Mouse (Mus musculus) heart, embryonic 11.5 days (tissue): ENCODE data around the gene Cnih3. TPM values are rescaled to one million over a fixed set of nuclear protein-coding genes. Genes with fewer than 3 reads are reported as not detected.
A peak's percentile ranks its signal among the peaks of the same experiment; 100 is the strongest.

Experiments
- ATAC-seq: fragments of 200-750 bp; cut with Nextera tagmentation; replicated peaks from 2 replicates; pipeline ENCODE4 v1.8.0; 2017; ENCODE audit warnings: moderate library complexity; ENCODE audit not compliant: insufficient number of reproducible peaks, low FRiP score, low TSS enrichment
- H3K27ac ChIP-seq: fragments of 300-500 bp; sonication (generic); 2 replicates; pipeline ENCODE4 v1.5.1; 2014; ENCODE audit warnings: mild to moderate bottlenecking, low read depth, low read length
- H3K27me3 ChIP-seq: fragments of 300-500 bp; sonication (generic); 2 replicates; pipeline ENCODE4 v1.6.1; 2014; ENCODE audit warnings: mild to moderate bottlenecking, low read length, mixed read lengths; ENCODE audit not compliant: control insufficient read depth, insufficient read depth
- H3K36me3 ChIP-seq: fragments of 300-500 bp; sonication (generic); 2 replicates; pipeline ENCODE4 v1.6.1; 2014; ENCODE audit warnings: mild to moderate bottlenecking, low read length, moderate library complexity, mixed read lengths; ENCODE audit not compliant: control insufficient read depth, insufficient read depth
- H3K4me1 ChIP-seq: fragments of 300-500 bp; sonication (generic); 2 replicates; pipeline ENCODE4 v1.6.1; 2014; ENCODE audit warnings: low read length; ENCODE audit not compliant: control insufficient read depth, insufficient read depth
- H3K4me2 ChIP-seq: fragments of 300-500 bp; sonication (generic); 2 replicates; pipeline ENCODE4 v1.6.1; 2014; ENCODE audit warnings: mild to moderate bottlenecking, moderate library complexity
- H3K4me3 ChIP-seq: fragments of 300-500 bp; sonication (generic); 2 replicates; pipeline ENCODE4 v1.5.1; 2014; ENCODE audit warnings: low read depth, low read length
- H3K9ac ChIP-seq: fragments of 300-500 bp; sonication (generic); 2 replicates; pipeline ENCODE4 v1.6.1; 2014; ENCODE audit warnings: mild to moderate bottlenecking, low read depth, low read length, moderate library complexity
- H3K9me3 ChIP-seq: fragments of 300-500 bp; sonication (generic); replicated peaks from 2 replicates; pipeline ENCODE4 v1.6.1; 2016; ENCODE audit warnings: low read length; ENCODE audit not compliant: control insufficient read depth
- WGBS: fragments of 180-500 bp; shearing (Covaris S2); extraction: QIAGEN DNeasy Blood & Tissue Kit; methylation state at CpG from one replicate; pipeline ENCODE4 v1.1.7; 2014; ENCODE audit not compliant: insufficient replicate concordance; 5-methylcytosine and 5-hydroxymethylcytosine counted together
- polyA plus RNA-seq: library from polyadenylated mRNA; unstranded; fragments of >200 nt; fragmentation: Nextera tagmentation; extraction: Ambion mirVana; gene quantifications from 2 replicates; pipeline ENCODE4 v1.2.1, GENCODE M21; 2014

The Cnih3 gene
- polyA plus RNA-seq, 1 experiment from 2014 or later = 0.29 TPM

DNA sequence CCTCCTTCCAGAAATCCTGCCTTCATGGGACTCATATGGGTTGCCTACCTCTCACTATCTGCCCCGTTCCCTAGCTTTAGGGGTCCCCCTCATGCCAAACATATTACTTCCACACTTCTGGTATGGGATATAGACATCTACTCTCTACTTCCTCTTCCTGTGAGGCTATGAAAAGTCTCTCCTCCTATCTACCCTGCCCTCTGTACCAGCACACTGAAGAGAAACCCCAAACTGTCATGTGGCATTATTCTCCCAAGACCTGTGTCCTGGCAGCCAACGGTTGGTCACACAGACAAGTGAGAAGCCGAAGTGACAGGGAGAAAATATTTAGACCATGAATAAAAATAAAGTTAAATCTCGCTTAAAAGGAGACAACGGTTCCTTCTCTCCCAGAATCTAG, 92.6 kb downstream of the Cnih3 start:
- no peak overlapping the region for H3K27ac ChIP-seq
- H3K9me3 ChIP-seq = no peaks in the 10 kb centered on the region
- no peak overlapping the region for H3K4me3 ChIP-seq
- no peaks in the 10 kb centered on the region for H3K27me3 ChIP-seq
- no peak for ATAC-seq
- no peak overlapping the region for H3K4me2 ChIP-seq
- H3K9ac ChIP-seq = no peak overlapping the region
- 87% methylated on average over 5 of the region's 5 CpGs for WGBS
- no peaks in the 10 kb centered on the region for H3K36me3 ChIP-seq
- H3K4me1 ChIP-seq = peaks cover 26% of the 10 kb centered on the region

DNA sequence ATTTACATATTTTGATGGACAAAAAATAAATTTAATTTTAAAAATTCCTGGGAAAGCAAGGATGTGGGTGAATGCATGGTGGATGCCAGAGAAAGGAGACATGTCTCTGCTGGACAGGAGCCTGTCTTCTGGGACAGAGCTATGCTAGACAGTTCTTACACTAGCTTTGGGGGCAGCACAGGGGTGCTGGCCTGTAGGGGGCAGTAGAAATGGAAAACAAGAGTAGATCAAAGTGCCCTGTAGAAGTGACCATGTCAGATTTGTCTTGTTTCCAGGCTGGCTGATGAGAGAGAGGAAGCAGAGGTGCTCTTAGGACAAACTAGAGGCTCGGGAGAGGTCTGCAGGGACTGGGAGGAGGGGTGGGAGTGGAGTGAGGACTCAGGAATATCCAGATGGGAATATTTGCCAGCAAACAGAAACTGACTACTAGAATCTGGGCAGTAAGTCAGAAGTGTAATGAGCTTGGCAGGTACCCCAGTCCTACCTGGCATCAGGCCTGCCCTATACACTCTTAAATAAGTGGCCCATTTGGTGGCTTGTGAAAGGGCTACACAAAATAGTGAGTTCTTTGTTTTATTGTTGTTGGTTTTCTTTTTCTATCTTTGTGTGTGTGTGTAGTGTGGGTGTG, 93.3 kb downstream of the Cnih3 start:
- ATAC-seq = no peak
- WGBS = 29% methylated on average over 1 of the region's 1 CpGs
- Histone ChIP-seq H3K27ac (peak overlapping the region; percentile 67), H3K4me2 (no peak overlapping the region), H3K36me3 (no peaks in the 10 kb centered on the region), H3K4me3 (no peak overlapping the region), H3K4me1 (peaks cover 26% of the 10 kb centered on the region), H3K27me3 (no peaks in the 10 kb centered on the region), H3K9ac (no peak overlapping the region), H3K9me3 (no peaks in the 10 kb centered on the region)

DNA sequence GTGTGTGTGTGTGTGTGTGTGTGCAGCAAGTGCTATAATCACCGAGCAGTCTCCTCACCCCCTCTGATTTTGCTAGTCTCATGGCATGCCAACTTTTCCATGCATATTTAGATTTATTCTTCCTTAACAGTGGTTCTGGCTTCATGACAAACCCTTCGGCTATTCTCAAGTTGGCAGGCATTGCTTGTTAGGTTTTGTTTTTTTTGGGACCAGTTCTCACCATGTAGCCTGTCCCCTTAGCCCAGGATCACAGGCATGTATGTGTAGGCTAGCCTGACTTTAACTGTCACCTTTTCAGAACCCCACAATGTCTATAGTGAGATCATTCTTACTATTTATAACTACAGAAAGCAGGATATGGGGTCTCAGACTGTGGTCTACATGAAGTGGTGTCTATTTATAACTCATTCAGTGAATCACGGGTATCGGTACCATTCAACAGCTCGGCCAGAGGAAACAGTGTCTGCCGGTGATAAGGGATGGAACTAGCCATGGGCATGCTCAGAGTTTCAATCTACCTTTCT, 94.2 kb downstream of the Cnih3 start:
- Histone ChIP-seq H3K9me3 (no peaks in the 10 kb centered on the region), H3K27ac (peak overlapping the region; percentile 71), H3K4me3 (no peak overlapping the region), H3K27me3 (no peaks in the 10 kb centered on the region), H3K4me2 (peak overlapping the region; percentile 43; the same call in 1 of the 2 replicates), H3K36me3 (no peaks in the 10 kb centered on the region), H3K4me1 (peaks cover 26% of the 10 kb centered on the region), H3K9ac (no peak overlapping the region)
- WGBS = 23% methylated on average over 6 of the region's 6 CpGs
- ATAC-seq = peak; percentile 74

DNA sequence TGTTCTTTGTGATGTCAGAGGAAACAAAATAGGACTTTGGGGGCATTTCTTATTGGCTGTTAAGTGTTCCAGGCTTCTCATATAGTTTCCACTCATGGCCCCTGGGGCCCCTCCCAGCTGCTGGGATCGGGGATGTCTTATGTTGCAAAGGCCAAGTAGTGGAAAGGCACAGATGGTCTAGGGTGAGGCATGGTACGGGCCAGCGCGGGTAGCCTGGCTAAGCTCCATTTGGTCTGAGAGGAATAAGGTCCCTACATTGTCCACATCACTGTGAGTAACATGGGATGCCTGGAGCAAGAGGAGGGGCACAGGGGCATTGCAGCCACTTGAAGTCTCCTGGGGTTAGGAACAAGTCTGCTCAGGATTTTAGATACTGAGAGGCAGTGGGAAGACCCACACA, 95.1 kb downstream of the Cnih3 start:
- Histone ChIP-seq H3K4me2 (no peak overlapping the region), H3K9ac (no peak overlapping the region), H3K9me3 (no peaks in the 10 kb centered on the region), H3K36me3 (no peaks in the 10 kb centered on the region), H3K4me3 (no peak overlapping the region), H3K27ac (no peak overlapping the region), H3K27me3 (no peaks in the 10 kb centered on the region), H3K4me1 (peaks cover 26% of the 10 kb centered on the region)
- no peak for ATAC-seq
- 76% methylated on average over 4 of the region's 4 CpGs for WGBS

DNA sequence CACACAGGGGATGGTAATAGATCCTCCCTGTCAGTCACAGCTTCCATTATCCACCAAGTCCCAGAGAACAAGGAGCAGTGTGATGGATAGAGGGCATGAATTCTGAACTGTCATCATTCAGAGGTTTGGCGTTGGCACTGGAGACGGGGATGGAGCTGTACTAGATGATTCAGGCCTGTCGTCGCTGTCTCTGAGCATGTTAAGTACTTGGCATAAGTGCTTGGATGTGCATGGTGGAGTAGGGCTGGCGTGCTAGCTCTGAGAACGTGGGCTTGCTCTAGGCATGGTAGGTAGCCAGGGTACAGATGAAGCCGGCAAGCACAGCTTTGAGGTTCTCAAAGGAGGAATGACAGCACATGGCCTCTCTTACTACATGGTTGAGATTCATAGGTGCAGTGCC, 95.6 kb downstream of the Cnih3 start:
- WGBS = 52% methylated on average over 7 of the region's 7 CpGs
- no peak overlapping the region for H3K27ac ChIP-seq

DNA sequence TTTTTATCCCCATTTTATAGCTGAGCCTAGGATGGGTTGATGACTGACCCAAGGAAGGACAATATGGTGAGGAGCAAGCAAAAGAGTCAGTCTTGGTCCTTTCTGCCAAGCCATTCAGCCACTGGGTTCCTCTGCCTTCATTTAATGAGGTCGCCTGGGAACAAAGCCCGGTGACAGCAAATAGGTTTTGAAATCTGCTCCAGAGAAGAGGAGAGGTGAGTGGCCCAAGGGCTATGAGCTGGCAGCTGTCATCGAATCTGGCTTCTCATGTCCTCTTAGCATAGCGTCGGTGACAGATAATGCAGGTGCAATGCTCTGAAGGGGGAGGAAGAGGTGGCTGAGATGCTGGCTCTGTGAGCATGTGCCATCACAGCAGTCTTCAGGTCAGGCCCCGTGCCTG, 100.7 kb downstream of the Cnih3 start:
- no peak overlapping the region for H3K4me3 ChIP-seq
- H3K9me3 ChIP-seq = no peaks in the 10 kb centered on the region
- ATAC-seq = no peak
- H3K4me2 ChIP-seq = no peak overlapping the region
- H3K27me3 ChIP-seq = no peaks in the 10 kb centered on the region; the same call in 1 of the 2 replicates
- 62% methylated on average over 6 of the region's 6 CpGs for WGBS
- H3K27ac ChIP-seq = no peak overlapping the region
- peaks cover 4% of the 10 kb centered on the region; the same call in 1 of the 2 replicates for H3K4me1 ChIP-seq
- no peaks in the 10 kb centered on the region for H3K36me3 ChIP-seq
- no peak overlapping the region for H3K9ac ChIP-seq

More for the DNA sequence above, 95.6 kb downstream of the Cnih3 start:
- Histone ChIP-seq H3K4me1 (peaks cover 26% of the 10 kb centered on the region), H3K9me3 (no peaks in the 10 kb centered on the region), H3K9ac (no peak overlapping the region), H3K4me2 (no peak overlapping the region), H3K4me3 (no peak overlapping the region), H3K36me3 (no peaks in the 10 kb centered on the region), H3K27me3 (no peaks in the 10 kb centered on the region)
- ATAC-seq = no peak

DNA sequence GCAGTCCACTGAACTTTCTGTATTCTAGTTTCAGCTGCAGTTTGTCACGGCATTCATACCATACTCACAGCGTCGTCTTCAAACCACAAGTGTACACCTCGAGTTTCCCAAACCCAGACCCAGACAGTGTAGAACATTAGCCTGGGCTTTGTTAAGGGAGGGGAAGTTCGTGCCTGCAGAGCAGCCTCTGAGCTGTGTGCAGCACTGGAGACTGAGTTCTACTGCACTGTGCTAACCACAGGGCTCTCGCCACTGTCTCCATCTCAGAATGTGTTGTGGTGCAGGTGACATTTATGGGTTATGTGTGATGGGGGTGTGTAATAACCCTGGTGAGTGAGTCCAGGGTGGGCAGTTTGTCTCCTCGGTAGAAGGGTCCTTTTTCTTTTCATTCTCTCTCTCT, 104.5 kb downstream of the Cnih3 start:
- H3K9me3 ChIP-seq = no peaks in the 10 kb centered on the region
- no peaks in the 10 kb centered on the region for H3K36me3 ChIP-seq
- H3K4me1 ChIP-seq = no peaks in the 10 kb centered on the region
- H3K27ac ChIP-seq = no peak overlapping the region
- WGBS = 75% methylated on average over 7 of the region's 7 CpGs
- H3K27me3 ChIP-seq = no peaks in the 10 kb centered on the region; the same call in 1 of the 2 replicates
- no peak for ATAC-seq
- no peak overlapping the region for H3K9ac ChIP-seq
- no peak overlapping the region for H3K4me3 ChIP-seq
- H3K4me2 ChIP-seq = no peak overlapping the region

DNA sequence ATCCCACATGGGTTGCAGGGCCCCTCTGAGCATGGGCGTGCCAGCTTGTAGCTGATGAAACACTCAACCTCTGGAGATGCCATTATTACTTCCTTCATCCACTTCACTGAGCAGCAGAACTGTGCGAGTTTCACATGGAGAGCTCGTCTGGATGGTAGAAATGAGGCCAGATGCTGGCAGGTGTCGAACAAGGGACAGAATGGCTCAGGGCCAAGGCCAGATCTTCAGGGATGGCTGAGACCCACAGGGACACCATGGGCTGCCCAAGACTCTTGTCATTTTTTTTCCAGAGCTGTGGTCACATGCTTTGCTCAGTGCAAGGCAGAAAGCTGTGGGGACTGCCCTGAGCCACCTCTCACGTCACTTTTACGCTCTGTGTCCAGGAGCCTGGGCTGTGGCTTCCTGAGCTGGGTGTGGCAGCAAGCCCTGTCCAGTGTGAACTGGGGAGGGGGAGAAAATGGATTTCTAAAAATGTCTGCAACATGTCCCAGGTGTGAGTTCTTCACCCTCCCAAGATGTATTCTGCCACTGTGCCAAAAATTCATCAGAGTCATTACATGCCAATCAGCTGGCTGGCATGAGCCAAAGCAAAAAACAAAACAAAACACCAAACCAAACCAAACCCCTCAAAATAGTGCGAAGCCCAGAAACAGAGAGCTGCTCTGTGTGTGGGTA, 107.1 kb downstream of the Cnih3 start:
- WGBS = 77% methylated on average over 7 of the region's 7 CpGs
- H3K4me3 ChIP-seq = no peak overlapping the region
- H3K9me3 ChIP-seq = no peaks in the 10 kb centered on the region
- H3K27me3 ChIP-seq = peaks cover 3% of the 10 kb centered on the region; the same call in 1 of the 2 replicates
- H3K36me3 ChIP-seq = no peaks in the 10 kb centered on the region
- H3K27ac ChIP-seq = no peak overlapping the region
- no peak overlapping the region for H3K4me2 ChIP-seq
- H3K4me1 ChIP-seq = no peaks in the 10 kb centered on the region
- H3K9ac ChIP-seq = no peak overlapping the region
- no peak for ATAC-seq
